Mouse (Mus musculus): ENCODE data around the gene Dhx29.

Dhx29 gene

GRCm38 (mm10) chr13:112927287-112928001, at the start of gene Dhx29, which contains the start of gene Mtrex:
Dhx29 (plus strand) TSS chr13:112927454.
Mtrex (minus strand) TSS chr13:112927398.
- DNase-seq (ENCODE audit: extremely low spot score, low read depth, low spot score): peak; percentile 89

GRCm38 (mm10) chr13:112887234-112887633, 40.0 kb upstream of the Dhx29 start:
- no peak for DNase-seq (ENCODE audit: extremely low spot score, low read depth, low spot score)

GRCm38 (mm10) chr13:112902176-112902575, 25.1 kb upstream of the Dhx29 start:
- DNase-seq (ENCODE audit: extremely low spot score, low read depth, low spot score): no peak

- peak; percentile 24 for DNase-seq (ENCODE audit: extremely low spot score, low read depth, low spot score)
Observed at GRCm38 (mm10) chr13:112909663-112910062, 17.6 kb upstream of the Dhx29 start.

- DNase-seq (ENCODE audit: extremely low spot score, low read depth, low spot score): no peak
Observed at GRCm38 (mm10) chr13:112910434-112910833, 16.8 kb upstream of the Dhx29 start.

- DNase-seq (ENCODE audit: extremely low spot score, low read depth, low spot score): no peak
Observed at GRCm38 (mm10) chr13:112919141-112919865, 8.0 kb upstream of the Dhx29 start.

- no peak for DNase-seq (ENCODE audit: extremely low spot score, low read depth, low spot score)
Observed at GRCm38 (mm10) chr13:112920906-112921305, 6.3 kb upstream of the Dhx29 start.

- no peak for DNase-seq (ENCODE audit: extremely low spot score, low read depth, low spot score)
Observed at GRCm38 (mm10) chr13:112925266-112925665, 2.0 kb upstream of the Dhx29 start.

- no peak for DNase-seq (ENCODE audit: extremely low spot score, low read depth, low spot score)
Observed at GRCm38 (mm10) chr13:112925976-112926375, 1.3 kb upstream of the Dhx29 start.

- DNase-seq (ENCODE audit: extremely low spot score, low read depth, low spot score): no peak
Observed at GRCm38 (mm10) chr13:112926796-112927195, 458 bp upstream of the Dhx29 start.

- DNase-seq (ENCODE audit: extremely low spot score, low read depth, low spot score): no peak
Observed at GRCm38 (mm10) chr13:112928038-112928668, 899 bp downstream of the Dhx29 start.

- no peak for DNase-seq (ENCODE audit: extremely low spot score, low read depth, low spot score)
Observed at GRCm38 (mm10) chr13:112938130-112938529, 10.9 kb downstream of the Dhx29 start.

- no peak for DNase-seq (ENCODE audit: extremely low spot score, low read depth, low spot score)
Observed at GRCm38 (mm10) chr13:112941879-112942330, 14.7 kb downstream of the Dhx29 start.

- DNase-seq (ENCODE audit: extremely low spot score, low read depth, low spot score): no peak
Observed at GRCm38 (mm10) chr13:112945312-112945711, 18.1 kb downstream of the Dhx29 start.

- DNase-seq (ENCODE audit: extremely low spot score, low read depth, low spot score): no peak
Observed at GRCm38 (mm10) chr13:112945900-112946299, 18.6 kb downstream of the Dhx29 start.

- no peak for DNase-seq (ENCODE audit: extremely low spot score, low read depth, low spot score)
Observed at GRCm38 (mm10) chr13:112954067-112954466, 26.8 kb downstream of the Dhx29 start.

- DNase-seq (ENCODE audit: extremely low spot score, low read depth, low spot score): no peak
Observed at GRCm38 (mm10) chr13:112963081-112963480, 35.8 kb downstream of the Dhx29 start.

GRCm38 (mm10) chr13:112964421-112964820, 37.2 kb downstream of the Dhx29 start:
- no peak for DNase-seq (ENCODE audit: extremely low spot score, low read depth, low spot score)

GRCm38 (mm10) chr13:112967267-112967666, 40.0 kb downstream of the Dhx29 start:
- DNase-seq (ENCODE audit: extremely low spot score, low read depth, low spot score): no peak

- no peak for DNase-seq (ENCODE audit: extremely low spot score, low read depth, low spot score)
Observed at GRCm38 (mm10) chr13:112976720-112977119, 49.5 kb downstream of the Dhx29 start.

GRCm38 (mm10) chr13:112985605-112986450, 58.6 kb downstream of the Dhx29 start:
- DNase-seq (ENCODE audit: extremely low spot score, low read depth, low spot score): no peak
